Mouse (Mus musculus) CD4-positive helper T cell, adult 2 months (primary cell): ENCODE measurements around the gene Cfap58.
A peak's percentile ranks its signal among the peaks of the same experiment; 100 is the strongest.

Experiments used
- DNase-seq: peaks from one replicate; pipeline ENCODE4 v3.0.0-alpha.2; 2012; ENCODE audit warnings: low read depth, missing footprints, low spot score

Cfap58 gene

GRCm38 (mm10) chr19:47917396-47917795 is 20.1 kb upstream of the Cfap58 start:
- DNase-seq = no peak

GRCm38 (mm10) chr19:47918016-47918415 is 19.5 kb upstream of the Cfap58 start:
- no peak for DNase-seq

DNA sequence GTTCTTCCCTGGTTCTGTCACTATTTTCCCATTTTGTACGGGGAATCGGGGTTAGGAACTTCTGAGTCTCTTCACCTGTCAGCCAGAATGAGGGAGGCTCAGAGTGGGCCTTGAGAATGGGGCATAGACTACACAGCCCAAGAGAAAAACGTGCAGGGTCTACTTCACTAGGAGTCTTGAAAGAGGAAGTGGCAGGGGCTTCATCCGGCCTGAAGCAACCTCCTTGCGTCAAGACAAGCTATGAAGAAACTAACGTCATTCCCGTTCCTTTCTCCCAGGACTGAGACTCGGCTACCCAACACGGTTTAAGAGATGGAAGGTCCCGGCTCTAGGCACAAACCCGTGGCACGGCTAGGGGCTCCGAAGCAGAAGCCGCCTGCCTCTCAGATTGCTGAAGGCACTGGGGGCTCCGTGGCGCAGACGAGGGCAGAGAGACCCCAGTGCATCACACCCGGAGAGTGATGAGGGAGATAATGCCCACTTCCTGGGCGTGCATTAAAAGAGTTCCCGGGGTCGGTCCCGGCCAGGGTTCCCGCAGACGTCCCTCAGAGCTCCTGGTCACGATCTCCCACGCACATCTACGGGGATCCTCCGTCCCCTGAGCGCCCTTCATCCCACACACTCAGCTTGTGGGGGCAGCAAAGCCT is 18.9 kb upstream of the Cfap58 start:
- peak; percentile 64 for DNase-seq

DNA sequence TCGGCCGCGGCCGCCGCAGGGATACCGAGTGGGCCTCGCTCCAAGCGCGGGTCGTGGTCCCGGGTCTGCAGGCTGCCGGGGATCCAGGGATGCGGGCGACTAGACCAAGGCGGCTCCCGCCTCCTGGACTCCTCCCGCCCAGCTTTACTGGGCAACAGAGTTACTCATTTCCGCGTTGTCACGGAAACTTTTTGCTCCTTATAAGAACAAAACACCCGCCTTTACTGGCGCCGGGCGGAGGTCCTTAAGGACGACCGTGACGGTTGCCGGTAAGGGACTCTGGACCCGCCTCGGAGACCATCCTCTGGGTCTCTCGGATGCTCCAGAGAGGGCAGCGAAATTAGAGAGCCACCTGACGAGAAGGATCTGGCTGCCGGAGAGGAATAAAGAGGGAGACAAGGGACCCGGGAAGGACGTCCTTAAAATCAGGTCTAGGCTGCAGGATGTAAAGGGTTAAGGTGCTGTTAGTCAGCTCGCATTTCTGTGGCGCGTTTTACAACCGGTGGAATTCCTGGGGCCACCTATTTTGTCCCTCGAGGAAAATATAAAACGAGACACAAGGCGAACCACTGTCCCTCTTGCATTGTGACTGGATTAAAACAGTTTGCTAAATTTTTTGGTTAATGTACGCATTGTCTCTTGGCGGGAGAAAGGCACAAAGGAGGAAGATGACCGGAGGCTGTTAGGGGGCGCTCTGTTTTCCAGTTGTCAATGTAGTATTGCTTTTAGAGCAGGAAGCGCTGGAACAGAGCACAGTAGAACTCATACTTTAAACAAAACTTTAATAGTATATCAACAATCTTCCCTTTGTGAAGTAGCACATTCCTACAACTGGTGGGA is 18.1 kb upstream of the Cfap58 start, which contains the start of the genes Cfap43 and Itprip:
Gene Cfap43 (minus strand): TSS at position 162 of the 840 bp plus-strand sequence.
Gene Itprip (minus strand): TSS at position 174 of the 840 bp plus-strand sequence.
- DNase-seq = peak; percentile 91

DNA sequence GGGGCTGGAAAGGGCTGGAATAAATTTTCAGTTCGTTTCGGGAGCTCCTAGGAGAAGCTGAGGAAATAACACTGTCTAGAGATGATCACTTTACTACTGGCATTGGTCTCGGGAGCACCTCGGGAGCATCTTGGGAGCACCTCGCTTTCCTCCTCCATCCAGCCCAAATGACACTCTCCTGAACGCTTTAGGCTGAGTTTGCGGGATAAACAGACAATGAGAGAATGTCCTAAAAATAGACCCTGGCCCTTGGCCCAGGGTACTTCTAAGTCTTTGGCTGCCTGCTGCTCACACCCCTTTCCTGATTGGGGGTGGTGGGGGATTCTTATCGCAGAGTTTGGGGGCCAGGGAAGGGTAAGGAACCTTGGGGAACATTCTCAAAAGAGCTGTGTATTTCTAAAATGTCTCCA is 17.5 kb upstream of the Cfap58 start:
- DNase-seq = no peak

DNA sequence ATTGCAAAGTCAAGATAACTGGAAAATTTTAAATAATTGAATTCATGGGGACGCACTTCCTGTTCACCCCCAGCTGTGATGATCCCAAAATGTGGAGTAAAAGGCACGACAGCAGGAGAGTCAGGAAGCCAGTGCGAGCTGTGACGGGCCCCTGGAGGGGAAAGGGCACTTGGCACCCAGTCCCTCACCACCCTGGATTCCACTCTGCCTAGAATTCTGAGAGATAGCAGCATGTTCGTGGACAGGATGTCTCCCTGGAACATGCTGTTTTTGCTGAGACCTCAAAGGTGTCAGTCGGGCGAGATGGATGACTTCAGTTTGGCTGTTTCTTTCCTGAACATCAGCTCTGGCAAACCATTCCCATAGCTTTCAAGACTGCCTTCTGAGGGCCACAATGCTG is 11.7 kb upstream of the Cfap58 start:
- DNase-seq = no peak

DNA sequence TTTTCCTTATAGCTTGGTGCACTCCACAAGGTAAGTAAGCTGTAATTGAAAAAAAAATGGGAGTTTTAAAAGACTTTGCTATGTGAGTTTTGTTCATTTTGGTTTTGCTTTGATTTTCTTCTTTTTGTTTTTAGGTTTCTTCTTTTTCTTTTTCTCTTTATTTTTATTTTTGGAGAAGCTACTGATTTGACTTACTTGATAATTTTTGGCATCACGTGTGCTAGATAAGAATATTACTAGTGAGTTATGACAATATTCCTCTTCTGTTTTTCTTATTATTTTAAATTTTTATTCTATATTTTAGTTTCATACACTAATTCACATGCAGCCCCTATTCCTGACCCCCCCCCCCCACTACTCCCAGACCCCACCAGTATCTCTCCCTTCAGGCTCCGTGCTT is 10.4 kb upstream of the Cfap58 start:
- no peak for DNase-seq

- no peak for DNase-seq
These were observed 8.4 kb upstream of the Cfap58 start for GRCm38 (mm10) chr19:47929043-47929442.

DNA sequence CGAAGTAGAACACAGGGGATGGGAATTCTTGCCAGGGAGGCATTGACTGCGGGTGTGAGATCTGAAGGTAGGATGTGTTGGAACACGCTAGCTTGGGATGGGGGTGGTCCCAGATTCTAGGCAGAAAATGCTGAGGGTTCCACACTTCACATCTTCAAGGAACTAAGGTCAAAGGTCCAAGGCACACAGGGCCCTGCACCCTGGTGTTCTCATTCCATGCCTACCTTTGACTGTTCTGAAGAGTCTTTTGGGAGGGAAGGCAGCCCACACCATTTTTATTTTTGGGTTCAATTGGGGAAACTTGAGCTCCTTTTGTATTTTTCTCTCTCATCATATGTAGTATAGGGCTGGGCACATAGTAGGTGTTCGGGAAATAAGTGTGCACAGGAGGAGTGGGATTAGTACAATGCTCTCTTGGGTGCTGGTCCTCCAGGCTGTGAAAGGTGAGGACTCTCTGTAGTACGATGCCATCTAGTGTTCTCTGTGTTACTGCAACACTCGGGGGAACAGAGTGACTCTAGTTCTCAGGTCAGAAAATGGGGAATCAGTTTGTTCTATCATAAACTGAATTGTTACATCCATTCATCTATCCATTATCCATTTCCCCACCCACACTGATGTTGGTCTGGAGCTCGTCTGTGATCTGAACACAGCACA is 5.4 kb upstream of the Cfap58 start:
- peak; percentile 73 for DNase-seq

GRCm38 (mm10) chr19:47934146-47934545 is 3.3 kb upstream of the Cfap58 start:
- no peak for DNase-seq

DNA sequence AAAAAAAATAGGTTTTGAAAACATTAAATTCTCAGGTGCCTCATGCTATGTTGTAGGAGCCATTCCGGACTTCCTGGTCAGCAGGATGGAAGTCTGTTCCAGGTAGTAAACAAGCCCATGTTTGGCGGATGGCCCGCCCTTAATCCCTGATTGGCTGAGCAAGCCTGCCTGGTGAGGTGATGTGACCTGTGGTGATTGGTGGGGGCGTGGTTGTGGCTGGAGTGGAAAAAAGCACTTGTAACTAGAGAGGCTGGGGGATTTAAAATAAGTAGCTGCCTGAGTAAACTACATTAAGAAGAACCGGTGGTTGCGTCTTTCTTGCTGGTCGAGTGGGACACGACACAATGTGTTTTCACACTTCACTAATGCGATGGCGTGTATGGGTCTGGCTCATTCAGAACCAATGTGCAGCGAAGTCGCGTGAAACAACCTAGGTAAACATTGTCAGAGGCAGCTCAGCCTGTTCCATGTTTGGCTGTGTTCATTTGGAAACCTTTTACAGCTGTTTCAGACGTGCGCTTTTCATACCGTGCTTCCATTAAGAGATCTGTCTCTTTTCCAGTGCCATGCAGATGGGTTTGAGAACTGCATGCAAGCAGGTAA is 2.7 kb upstream of the Cfap58 start:
- DNase-seq = no peak

DNA sequence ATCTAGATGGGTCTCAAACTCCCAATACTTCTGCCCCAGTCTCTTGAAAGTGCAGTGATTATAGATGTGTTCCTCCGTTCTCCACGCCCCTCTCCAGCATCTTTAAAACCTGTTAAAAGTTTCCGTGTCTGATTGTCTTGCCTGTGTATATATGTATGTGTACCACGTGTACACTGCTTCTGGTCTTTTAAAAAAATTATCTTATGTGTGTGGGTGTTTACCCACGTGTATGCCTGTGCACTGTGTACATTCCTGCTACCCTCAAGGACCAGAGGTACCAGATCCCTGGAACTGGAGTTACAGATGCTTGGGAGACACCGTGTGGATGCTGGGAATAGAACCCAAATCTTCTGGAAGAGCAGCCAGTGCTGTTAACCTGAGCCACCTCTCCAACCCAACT is 1.9 kb upstream of the Cfap58 start:
- no peak for DNase-seq

DNA sequence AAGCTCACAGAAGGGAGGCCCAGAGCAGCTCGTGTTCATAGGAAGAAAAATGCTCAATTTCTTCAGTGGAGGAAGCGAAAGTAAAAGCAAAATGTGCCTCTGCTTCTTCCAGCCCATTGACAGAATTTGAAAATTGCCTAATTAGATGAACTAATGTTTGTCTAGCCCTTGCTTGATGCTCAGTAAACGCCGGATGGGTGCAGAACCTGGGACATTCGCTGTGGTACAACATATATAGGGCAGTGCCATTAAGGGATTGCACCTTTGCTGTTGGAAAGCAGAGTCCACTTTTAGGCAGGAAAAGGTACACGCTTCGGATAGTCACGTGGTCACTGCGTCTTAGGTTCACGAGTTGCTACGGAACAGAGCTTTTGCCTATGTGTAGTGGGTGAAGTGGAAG is 985 bp upstream of the Cfap58 start:
- DNase-seq = no peak

- no peak for DNase-seq
These were observed 537 bp upstream of the Cfap58 start for GRCm38 (mm10) chr19:47936938-47937337.

GRCm38 (mm10) chr19:47939361-47939760 is 1.9 kb downstream of the Cfap58 start:
- no peak for DNase-seq

- no peak for DNase-seq
These were observed 9.5 kb downstream of the Cfap58 start for GRCm38 (mm10) chr19:47946821-47947465.

- DNase-seq = no peak
These were observed 13.5 kb downstream of the Cfap58 start for GRCm38 (mm10) chr19:47950946-47951345.

GRCm38 (mm10) chr19:47953169-47953568 is 15.7 kb downstream of the Cfap58 start:
- DNase-seq = no peak

- no peak for DNase-seq
These were observed 20.7 kb downstream of the Cfap58 start for GRCm38 (mm10) chr19:47958181-47958580.

- no peak for DNase-seq
These were observed 31.7 kb downstream of the Cfap58 start for GRCm38 (mm10) chr19:47968993-47969659.

- DNase-seq = no peak
These were observed 33.6 kb downstream of the Cfap58 start for GRCm38 (mm10) chr19:47971066-47971465.
